Mouse (Mus musculus): ENCODE results near the gene Dhx58. TPM values are rescaled to one million over a fixed set of nuclear protein-coding genes. Genes with fewer than 3 reads are reported as not detected.

The Dhx58 gene
- 10 to 100 TPM; 20.8 to 33.7 TPM for polyA plus RNA-seq (2017; shearing (Covaris generic))

DNA sequence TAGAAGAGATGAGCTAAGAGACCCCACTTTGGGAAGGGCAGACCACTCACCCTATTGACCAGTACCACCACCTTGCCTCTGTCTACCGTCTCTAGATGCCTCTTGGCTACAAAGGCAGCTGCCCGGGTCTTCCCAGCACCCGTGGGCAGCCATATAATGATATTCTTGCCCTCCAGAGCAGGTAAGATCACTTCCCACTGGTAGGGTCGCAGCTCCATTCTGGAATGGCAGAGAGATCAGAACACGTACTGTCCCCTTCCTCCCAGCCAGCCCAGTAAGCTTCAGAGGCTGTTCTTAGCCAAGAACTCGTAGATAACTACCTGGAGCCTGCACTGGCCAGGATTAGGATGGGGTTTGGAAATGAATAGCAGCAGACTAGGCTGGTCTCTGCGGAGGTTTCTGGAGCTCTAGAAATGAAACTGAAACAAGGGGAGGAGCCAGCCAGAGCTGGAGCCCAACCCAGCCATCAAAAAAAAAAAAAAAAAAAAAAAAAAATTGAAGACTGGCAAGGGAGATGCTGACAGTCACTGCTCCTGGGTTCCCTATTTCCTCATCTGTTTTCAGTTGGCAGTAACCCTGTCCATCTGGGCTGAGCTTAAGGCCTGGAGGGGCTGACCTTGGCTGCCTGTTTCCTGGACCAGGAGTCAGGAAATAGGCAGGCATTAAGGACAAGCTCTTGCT lies at the start of gene Dhx58:
Gene Dhx58, minus strand, starts transcription at position 421 of the 681 bp plus-strand sequence.

DNA sequence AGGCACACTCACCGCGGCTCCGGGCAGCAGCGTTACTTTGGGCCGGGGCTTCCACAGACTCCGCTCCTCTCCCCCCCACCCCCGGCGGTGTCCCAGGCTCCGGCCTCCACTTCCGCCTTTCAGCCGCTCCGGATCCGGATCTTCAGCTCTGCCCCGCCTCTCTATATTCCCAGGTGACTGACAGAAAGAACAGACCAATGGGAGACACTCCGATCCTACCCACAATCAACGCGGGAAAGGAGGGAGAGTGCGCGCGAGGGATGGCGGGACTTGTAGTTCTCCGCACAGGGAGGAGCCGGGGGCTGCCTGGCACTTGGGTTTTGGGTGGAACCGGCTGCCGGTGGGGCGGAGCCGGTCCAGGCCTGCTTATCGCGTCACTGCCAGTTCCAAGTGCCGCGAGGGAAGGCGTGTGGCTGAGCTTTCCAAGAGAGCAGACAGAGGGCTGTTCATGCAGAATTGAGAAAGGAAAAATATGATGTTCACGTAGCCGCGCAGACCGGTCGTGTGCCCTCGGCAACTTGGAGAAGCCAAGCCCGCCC lies 34.1 kb upstream of the Dhx58 start, which contains the start of gene Rab5c:
Gene Rab5c, minus strand, starts transcription at position 150 of the 539 bp plus-strand sequence.

DNA sequence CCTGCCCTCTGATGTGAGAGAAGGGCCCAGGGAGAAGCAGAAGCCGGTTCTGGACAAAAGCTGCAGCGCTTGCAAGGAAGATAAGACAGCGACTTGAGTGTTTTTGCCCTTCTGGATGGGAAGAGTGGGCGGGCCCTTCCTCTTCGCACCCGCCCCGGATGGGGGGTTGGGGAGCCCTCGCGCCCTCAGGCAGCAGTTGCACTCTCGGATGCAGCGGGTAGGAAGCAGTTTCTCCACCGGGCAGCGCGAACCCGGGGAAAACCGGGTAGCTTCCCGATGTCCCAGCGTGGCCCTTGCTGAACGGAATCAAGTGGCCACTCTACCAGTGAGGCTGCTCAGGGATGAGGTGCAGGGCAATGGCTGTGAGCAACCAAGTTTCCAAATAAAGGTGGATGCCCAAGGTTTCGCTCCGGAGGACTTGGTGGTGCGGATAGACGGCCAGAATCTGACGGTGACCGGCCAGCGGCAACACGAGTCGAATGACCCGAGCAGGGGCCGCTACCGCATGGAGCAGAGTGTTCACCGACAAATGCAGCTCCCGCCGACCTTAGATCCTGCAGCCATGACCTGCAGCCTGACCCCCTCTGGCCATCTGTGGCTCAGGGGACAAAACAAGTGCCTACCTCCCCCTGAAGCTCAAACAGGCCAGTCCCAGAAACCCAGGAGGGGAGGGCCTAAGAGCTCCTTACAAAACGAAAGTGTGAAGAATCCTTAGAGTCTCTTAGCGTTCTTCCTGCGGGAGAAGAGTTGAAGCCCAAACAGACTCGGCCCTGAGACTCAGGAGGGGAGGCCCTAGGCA lies 9.9 kb upstream of the Dhx58 start, which contains the start of gene Hspb9:
Gene Hspb9, plus strand, starts transcription at position 116 of the 799 bp plus-strand sequence.

DNA sequence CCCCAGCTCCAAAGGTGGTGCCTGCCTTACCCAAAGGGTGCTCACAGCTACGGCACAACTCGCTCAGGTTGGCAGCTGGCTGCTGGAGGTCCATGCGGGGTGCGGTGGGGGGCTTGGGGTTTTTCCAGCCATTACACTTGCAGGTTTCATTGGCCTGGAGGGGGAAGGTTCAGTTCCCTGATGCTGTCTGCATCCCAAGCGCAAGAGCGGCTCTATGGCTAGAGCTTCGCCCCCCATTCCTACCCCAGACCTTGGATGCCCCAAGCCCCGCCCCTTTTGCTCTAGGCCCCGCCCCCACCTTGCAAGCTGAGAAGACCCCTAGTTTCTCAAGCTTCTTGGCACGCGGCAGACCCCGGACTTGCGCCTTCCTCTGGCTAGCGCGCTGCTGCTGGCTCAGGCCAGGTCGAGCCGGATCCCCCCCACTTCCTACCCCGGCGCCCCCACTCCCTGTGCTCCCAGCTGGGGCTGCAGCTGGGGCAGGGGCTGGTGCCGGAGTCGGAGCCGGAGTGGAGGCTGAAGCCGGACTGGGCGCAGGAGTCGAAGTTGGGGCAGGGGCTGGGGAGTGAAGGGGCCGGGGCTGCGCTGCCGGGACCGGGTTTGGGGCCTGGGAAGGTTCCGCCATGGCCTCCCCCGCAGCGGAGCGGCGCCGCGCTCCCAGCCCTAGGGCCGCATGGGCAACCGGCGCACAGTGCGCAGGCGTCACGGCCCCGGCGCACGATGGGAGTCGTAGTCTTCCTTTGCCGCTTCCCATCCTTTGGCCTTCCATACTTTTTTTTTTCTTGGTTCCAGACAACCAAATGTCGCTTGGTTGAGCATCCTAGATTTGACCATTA lies 7.9 kb upstream of the Dhx58 start, which contains the start of gene Kat2a:
Gene Kat2a, minus strand, starts transcription at position 683 of the 833 bp plus-strand sequence.

DNA sequence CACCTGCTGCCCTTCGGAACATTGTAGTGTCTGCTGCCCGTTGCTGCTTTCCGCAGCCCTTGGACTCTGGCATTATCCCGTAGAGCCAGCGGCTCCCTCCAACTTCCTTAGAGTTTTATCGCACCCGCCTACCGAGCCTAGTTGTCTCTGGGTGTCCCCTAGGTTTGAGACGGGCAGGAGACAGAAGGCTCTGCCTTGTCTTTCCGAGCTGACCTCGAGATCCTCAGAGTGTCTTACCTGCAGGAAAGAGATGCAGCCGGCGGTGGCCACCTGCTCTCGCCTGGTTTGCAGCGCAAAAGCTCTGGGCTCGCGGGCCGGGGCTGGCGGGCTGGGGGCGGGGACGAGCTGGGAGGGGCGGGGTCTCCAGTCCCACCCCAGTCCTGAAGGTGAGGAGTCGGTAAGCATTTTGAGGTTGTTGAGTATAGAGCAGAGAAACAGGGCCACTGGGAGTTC lies 11.9 kb downstream of the Dhx58 start, which contains the start of gene Zfp385c:
Gene Zfp385c, minus strand, starts transcription at position 292 of the 453 bp plus-strand sequence.

Other genes starting within 250 kb of the Dhx58 start
- gene Klhl11, start 231.5 kb downstream of the Dhx58 start, polyA plus RNA-seq (2017; shearing (Covaris generic)) = 1 to 10 TPM; 2.4 to 4.5 TPM
- 100 to 1,000 TPM in 1 of 2 experiments, 10 to 100 TPM in 1; 94.4 to 139 TPM for gene Acly, start 176.3 kb downstream of the Dhx58 start, polyA plus RNA-seq (2017; shearing (Covaris generic))
- gene Ttc25, start 158.7 kb downstream of the Dhx58 start, polyA plus RNA-seq (2017; shearing (Covaris generic)) = 1 to 10 TPM in 1 of 2 experiments, under 1 TPM in 1; 0.16 to 1.3 TPM
- 100 to 1,000 TPM; 373 to 396 TPM for gene Cnp, start 129.4 kb downstream of the Dhx58 start, polyA plus RNA-seq (2017; shearing (Covaris generic))
- 10 to 100 TPM; 28.6 to 31.5 TPM for gene Nkiras2, start 85.0 kb downstream of the Dhx58 start, polyA plus RNA-seq (2017; shearing (Covaris generic))
- 100 to 1,000 TPM; 424 to 540 TPM for gene Dnajc7, start 84.1 kb downstream of the Dhx58 start, polyA plus RNA-seq (2017; shearing (Covaris generic))
- gene Zfp385c, start 11.8 kb downstream of the Dhx58 start, polyA plus RNA-seq (2017; shearing (Covaris generic)) = under 1 TPM; 0.23 to 0.85 TPM
- 10 to 100 TPM; 41.8 to 50.3 TPM for gene Kat2a, start 8.2 kb upstream of the Dhx58 start, polyA plus RNA-seq (2017; shearing (Covaris generic))
- gene Hspb9, start 9.6 kb upstream of the Dhx58 start, polyA plus RNA-seq (2017; shearing (Covaris generic)) = 1 to 10 TPM in 1 of 2 experiments, under 1 TPM in 1; 0.65 to 1.3 TPM
- gene Rab5c, start 33.9 kb upstream of the Dhx58 start, polyA plus RNA-seq (2017; shearing (Covaris generic)) = 100 to 1,000 TPM in 1 of 2 experiments, 10 to 100 TPM in 1; 75.3 to 112 TPM
- gene Kcnh4, start 55.7 kb upstream of the Dhx58 start, polyA plus RNA-seq (2017; shearing (Covaris generic)) = under 1 TPM in 1 of 2 experiments, not detected in 1; 0.04 TPM
- not detected for gene Hcrt, start 58.7 kb upstream of the Dhx58 start, polyA plus RNA-seq (2017; shearing (Covaris generic))
- gene Ghdc, start 66.7 kb upstream of the Dhx58 start, polyA plus RNA-seq (2017; shearing (Covaris generic)) = 1 to 10 TPM; 1.2 to 4.5 TPM
- 100 to 1,000 TPM in 1 of 2 experiments, 10 to 100 TPM in 1; 92.0 to 154 TPM for gene Stat5b, start 146.5 kb upstream of the Dhx58 start, polyA plus RNA-seq (2017; shearing (Covaris generic))
- 10 to 100 TPM; 75.2 to 88.1 TPM for gene Stat5a, start 155.1 kb upstream of the Dhx58 start, polyA plus RNA-seq (2017; shearing (Covaris generic))
- 100 to 1,000 TPM; 167 to 244 TPM for gene Stat3, start 235.3 kb upstream of the Dhx58 start, polyA plus RNA-seq (2017; shearing (Covaris generic))

All from activated CD4-positive, CD25-positive, alpha-beta regulatory T cell (primary cell).